Mouse (Mus musculus) telencephalon, adult 2 months (tissue): ENCODE measurements around the gene Arl15.

Source experiments
- DNase-seq: peaks from one replicate; pipeline ENCODE4 v3.0.0-alpha.2; 2011; ENCODE audit warnings: low read depth, low spot score

The Arl15 gene

DNA sequence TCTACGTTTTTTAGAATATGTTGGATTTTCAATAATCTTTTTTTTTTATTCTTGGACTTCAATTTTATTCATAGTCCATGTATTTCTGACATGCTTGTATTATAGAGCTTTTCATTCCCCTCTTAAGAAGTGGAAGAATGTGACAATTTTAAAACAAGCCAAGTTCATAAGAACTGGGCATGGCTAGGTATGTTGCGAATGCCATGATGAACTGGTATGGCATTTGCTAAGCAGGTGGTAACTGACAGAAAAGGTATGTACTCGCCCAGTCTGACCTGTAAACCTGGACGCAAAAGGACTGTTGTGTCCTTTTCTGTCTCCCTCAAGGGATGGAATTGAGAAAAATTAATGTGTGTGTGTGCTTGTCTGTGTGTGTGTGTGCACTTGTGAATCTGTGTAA, 190.2 kb downstream of the Arl15 start:
- no peak for DNase-seq

DNA sequence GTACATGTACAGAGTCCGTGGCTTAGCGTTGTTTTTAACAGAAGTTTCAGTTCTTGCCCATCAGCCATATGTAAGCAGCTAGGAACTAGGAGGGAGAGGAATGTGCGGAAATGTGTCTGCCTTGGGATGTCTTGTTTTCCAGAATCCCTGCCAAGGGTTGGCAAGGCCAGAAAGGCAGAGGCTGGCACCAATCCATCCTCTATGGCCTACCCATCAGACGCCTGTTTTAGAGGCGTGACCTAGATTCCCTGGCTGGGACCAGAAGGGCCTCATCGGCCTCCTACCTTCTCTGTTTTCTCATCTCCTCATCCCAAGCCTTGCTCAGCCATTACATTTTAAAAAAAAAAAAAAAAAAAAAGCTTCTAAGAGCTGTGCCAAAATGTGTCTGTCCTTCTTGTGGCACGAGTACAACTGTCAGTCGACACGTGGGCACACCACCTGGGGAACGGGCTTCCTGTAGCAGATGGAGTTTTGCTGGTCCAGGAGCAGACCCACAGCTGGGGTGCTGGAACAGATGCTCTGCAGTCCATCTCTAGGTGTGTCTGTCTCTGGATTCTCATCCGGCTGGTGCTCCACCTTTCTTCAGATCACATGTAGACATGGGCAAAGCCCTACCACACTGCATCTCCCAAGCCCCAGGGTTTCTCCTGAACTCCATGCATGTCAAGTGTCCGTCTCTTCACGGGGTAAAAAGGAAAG, 192.7 kb downstream of the Arl15 start:
- no peak for DNase-seq

DNA sequence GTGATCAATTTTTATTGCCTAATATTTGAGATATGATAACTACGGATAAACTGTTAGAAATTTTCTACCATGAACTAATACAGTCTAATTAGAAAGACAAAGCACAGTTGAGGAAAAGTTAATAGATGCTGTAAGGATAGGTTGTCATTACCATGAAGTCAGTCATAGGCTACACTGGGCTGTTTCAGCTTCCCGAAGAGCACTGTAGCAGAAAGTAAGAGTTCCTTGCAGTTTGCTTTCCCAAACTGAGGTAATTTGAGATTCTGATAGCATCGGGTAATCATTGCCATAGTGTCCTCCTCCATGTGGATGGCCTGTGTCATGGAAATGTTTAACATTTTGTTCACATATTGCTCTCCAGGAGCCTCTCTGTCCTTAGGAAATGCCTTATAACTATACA, 195.9 kb downstream of the Arl15 start:
- DNase-seq = no peak

DNA sequence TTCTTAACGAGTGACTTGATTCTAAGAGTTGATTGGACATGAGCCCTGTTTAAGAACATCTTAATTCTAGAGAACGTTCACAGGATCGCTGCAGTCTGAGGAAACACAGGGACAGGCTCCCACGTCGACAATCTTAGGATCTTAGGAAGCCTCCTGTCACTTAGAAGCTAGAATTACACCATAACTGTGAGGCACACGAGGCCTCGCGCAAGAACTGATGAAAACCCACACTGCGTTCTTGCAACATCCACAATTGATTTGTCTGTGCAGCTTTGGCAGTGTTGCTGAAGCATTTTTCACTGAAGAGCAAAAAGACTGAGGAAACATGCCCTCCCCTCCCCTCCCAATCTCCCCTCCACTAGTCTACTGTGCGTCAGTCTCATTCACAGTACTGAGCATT, 196.4 kb downstream of the Arl15 start:
- peak; percentile 21 for DNase-seq

DNA sequence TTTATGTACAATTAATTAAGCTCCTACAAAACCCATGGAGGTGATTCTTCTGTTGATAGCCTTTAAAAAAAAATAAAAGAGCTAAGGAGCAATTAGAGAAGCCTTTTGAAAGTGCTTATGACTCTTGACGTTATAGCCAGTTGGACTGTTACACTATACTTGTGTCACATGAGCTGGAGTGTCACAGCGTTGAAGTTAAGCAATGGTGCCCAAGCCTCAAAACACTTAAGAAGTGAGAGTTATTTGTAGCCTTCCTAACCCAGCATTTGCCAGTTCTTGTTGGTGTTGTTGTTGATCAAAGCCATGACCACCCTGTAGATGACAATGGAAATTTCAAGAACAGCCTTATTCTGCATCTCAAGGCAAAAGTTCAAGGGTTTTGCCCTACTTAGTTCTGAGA, 198.8 kb downstream of the Arl15 start:
- DNase-seq = no peak

DNA sequence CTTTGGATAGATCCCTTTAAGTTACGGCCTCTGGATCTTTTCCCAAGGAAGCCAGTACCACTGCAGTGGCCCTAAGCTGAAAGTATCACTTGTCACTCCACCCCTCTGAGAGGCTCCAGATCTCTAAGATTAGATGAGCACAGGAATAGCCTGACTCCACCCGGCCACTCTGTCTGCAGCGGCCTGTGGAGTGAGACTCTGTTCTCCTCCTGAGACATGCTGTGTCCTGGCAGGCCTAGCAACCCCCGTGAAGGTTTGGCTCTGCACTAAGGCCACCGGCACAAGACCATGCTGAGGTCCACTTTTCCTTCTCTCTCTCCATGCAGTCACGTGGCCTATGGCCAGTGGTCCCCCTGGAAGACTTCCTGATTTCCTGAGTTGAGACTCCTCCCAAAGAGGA, 200.3 kb downstream of the Arl15 start:
- DNase-seq = no peak

DNA sequence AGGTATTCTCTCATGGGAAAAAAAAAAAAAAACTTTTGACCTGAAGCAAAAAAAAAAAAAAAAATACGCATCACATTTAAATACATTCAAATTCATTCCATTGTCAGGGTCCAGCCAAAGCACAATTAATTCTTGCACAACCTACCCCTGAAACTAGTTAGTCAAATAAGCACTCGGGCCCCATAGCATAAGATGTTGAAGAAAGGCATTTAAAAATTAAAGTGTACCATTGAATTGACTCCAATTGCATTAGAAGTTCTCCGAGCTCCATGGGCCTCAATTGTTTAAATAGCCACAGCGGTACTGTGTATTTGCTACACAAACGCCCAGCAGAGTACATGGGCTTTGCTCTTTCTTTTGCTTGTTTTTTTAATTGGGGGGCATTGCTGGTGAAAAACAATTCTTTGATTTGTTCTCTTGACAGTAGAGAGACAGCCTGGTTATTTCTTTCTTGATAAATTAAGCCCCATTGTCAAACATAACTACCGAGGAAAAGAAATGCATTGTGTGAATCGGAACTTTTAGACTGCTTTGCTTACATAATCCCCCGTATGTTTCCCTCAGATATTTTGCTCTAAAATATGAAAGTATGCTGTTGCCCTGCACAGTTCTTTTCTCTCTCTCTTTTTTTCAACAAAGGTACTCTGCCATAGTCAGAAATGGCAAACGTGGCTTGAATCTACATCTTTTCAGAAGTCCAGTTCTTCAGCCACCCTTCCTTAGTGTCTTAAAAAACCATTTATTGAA, 201.4 kb downstream of the Arl15 start:
- no peak for DNase-seq

DNA sequence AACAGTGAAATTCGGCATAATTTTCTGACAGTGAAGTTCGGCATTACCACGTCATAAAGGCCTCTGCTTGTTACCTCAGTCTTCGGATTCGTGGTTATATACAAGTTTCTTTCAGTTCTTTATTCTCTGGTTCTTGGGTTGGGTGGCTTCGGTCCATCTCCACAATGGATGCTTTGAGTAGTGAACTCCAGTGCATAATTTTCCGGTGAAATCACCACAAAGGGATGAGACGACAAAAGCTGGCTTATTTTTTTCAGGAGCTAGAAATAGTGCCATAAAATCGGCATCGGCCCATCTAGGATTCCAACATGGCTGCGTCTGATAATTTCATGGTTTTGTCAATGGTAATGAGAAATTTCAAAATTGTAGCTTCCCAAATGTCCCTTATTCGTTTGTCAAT, 204.5 kb downstream of the Arl15 start:
- DNase-seq = no peak

DNA sequence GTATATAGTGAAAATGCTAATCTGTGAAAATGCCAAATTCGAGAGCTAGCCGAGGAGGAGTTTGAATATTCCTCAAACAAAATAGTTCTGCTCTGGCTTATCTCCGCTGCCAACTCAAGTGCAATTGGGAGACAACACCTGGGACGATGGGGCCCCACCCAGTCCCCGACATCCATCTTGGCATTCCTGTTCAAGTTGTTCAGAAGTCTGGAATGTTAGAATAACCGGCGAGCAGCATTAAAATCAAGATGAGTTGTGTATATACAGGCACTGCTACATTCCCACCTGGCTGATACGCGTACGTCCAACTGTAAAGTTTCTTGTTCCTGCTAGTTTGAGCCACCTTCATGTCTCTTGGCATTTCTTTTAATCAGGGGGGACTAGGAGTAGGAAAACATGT, 209.2 kb downstream of the Arl15 start:
- DNase-seq = no peak

DNA sequence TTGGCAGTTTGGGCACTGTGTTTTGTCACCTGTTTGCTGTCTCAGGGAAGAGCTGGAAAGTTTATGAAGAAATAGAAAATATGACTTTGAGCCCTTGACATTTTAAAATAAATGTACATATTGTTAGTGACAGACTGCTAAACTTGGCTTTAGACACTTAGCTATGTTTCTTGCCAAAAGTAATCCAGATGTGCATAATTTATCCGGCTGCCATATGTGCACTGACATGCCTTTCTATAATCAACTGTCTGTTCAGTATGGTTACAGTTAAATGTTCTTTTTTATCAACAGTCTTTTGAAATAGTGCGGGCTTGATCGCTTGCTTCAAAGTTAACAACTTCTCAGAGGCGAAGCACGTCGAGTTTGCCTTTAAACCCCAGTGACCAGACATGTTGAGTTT, 209.9 kb downstream of the Arl15 start:
- DNase-seq = no peak

DNA sequence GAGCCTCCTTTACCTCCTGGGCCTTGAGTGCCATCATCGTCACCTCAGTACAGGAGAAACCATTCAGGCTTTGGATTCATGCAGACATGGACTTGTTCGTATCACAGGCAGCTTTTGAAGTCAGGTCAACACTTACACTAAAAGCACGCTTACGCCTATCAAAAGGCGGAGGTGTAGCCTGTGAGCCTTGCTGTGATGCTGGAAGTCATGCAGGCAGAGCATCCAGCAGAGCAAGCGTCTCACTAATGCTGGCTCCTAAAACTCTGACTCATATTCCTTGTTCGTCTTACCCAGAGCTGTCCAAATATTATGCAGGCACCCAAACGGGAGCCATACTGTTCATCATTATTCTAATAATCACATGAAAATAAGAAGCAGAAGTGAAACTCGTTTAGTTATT, 215.5 kb downstream of the Arl15 start:
- peak; percentile 22 for DNase-seq

DNA sequence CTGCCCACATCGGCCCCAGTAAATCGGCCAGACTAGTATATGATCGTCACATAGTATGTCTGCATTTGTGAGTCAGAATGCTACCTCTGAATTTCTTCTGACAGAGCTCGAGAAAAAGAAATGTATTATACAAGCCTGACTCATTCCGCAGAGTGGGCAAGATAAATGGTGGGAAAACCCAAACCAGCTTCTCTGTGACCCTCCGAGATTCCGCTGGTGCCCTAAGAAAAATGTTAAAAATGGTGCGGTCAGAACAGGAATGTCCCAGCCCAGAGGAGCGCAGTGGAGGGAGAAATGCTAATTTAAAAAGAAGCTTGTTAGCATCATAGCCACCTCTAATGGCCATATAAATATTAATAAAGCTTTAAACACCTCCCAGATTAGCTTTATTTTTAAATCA, 216.2 kb downstream of the Arl15 start:
- DNase-seq = no peak

DNA sequence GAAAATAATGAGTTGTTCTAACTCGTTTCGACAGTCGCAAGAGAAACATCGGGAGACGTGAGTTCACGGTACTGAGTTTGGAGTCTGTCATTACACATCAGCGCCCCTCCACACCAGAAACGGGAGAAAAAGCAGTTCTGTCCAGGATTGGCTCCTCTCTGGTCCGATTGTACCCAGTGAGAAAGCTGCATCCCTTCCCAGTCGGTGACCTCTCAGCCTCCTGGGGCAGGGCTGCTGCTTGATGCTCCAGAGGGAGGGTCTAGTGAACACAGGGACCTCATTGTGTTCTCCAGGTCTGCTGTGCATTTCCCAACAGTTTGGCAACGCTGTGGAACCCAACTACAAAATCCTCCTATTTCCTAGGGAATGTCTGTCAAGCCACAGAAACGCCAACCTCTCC, 216.7 kb downstream of the Arl15 start:
- no peak for DNase-seq

DNA sequence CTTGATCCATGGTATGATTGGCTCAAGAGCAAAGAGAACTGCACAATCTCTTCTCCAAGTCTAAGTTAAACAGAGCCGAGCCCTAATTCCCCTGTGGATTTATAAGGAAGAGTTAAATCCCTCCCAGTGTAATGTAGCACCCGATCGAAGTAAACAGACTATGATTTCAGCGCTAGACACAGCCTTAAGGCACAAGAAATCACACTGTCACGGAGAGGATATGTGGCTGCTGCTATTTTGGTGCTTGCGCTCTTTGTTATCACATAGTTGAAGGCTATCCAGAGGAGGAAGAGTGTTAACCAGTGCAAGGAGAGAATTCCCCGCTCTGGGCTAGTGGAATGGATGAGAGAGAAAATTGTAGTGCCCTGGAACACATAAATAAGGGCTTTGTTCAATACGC, 223.6 kb downstream of the Arl15 start:
- DNase-seq = no peak

DNA sequence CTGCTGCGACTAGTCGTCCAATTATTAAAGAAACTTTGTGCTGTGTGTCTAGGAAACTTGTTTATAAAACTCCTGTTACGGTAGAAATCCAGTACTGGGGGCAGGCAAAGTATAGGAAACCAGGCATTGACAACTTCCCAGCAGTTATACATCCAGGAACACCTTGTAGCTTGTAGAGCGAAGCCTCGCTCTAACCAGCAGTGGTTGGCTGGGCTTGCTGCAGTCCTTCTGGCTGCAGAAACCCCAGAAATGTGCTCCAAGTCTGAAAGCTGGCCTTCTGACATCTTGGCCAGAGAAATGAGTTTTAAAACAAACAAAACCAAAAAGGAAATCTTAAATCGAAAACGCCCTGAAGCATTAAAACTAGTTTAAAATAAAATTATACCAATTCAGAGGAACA, 229.2 kb downstream of the Arl15 start:
- no peak for DNase-seq

DNA sequence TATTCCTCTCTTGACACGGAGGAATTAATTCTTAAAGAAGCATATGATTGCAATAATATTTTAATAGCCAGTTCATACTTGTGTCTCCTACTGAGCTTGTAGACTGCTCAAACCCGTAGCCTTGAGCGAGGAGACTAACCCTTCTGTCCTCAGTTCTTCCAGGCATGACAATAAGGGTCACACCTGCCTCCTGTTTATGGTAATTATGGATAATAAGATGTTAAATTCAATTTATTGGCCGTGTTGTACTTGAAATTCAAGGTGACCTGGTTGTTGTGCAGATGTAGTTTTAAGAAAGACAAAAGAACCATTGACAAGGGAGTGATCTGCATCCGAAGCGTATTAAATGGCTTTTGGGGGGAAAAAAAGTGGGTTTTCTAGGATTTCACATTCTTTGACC, 232.0 kb downstream of the Arl15 start:
- DNase-seq = no peak

DNA sequence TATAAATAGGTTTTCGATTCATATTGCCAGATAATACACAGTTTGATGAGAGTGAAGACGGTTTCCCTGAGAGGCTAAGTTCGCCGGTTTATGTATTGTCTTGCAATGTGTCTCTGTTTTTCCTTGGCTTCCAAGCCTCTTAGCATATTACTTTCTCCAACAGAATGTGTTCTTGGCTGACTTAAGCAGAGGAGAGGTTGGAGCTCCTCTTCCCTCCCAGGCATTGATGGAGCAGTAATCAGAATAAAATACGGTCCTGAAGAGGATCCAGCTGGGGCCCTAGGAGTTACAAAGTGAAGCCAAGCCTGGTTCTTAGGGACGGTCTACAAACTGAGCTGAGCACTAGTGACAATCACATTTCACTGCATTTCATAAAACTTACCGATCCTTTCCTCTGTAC, 232.4 kb downstream of the Arl15 start:
- no peak for DNase-seq

DNA sequence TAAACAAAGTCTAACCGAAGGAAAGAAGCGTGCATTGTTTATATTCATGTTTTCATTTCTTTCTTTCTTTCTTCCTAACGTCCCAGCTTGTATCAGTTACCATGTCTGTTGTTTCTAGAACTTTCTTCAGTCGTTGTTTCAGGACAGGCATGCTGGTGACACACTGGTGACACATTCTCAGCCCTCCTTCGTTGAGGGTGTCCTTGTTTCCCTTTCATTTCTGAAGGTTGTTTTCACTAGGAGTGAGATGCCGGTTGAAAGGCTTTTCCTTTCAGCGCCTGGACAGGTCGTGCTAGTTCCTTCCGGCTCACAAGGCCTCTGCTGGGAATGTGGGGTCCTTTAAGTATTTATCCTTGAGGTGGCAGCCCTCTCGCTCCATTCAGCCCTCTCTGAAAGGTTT, 253.8 kb downstream of the Arl15 start:
- DNase-seq = no peak

DNA sequence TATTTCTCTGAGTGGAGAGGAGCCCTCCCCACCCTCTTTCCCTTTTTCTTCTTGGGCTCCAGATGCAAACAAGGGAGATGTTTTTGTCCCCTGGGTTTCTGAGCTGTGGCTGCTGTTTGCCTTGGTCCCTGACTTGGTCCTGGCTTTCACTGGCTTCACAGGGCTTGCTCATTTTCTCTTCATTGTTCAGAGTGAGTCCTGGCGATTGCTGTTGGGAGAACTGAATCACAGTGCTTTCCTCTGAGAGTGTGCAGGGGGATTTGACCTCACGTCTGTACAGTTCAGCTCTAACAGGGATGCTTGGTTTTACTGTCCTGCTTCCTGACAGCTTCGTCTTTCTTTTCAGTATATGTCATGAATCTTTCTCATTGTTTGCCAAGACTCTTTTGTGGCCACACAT, 254.4 kb downstream of the Arl15 start:
- no peak for DNase-seq

DNA sequence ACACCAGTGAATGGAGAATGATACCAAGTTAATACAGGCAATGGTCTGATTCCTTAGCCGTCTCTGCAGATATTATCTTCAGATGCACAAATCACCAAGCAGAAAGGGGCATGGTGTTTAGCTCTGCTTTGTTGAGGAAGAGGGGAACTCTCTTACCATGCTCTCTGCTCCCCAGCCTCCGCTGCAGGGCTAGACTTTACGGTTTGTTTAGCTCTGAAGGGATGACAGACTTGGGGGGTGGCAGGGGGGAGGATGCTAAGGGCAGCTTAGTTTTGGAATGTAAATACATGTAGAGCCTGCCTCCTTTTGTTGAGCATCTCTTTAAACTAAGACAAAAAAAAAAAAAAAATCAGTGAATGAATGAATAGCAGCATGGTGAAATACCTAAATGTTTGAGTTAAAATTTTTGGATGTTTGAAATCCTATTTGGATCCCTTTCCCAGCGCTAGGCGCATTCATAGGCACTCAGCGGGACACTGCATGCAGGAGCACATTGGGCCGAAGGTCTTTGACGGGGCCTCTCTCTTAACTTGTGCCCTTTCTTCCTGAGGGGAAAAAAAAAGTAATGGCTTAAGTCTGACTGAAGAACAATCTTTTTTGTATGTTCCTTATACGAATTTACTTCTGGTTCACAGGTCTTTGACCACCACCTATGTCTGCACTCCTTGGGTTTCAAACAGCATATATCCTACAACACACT, 257.0 kb downstream of the Arl15 start:
- DNase-seq = no peak

DNA sequence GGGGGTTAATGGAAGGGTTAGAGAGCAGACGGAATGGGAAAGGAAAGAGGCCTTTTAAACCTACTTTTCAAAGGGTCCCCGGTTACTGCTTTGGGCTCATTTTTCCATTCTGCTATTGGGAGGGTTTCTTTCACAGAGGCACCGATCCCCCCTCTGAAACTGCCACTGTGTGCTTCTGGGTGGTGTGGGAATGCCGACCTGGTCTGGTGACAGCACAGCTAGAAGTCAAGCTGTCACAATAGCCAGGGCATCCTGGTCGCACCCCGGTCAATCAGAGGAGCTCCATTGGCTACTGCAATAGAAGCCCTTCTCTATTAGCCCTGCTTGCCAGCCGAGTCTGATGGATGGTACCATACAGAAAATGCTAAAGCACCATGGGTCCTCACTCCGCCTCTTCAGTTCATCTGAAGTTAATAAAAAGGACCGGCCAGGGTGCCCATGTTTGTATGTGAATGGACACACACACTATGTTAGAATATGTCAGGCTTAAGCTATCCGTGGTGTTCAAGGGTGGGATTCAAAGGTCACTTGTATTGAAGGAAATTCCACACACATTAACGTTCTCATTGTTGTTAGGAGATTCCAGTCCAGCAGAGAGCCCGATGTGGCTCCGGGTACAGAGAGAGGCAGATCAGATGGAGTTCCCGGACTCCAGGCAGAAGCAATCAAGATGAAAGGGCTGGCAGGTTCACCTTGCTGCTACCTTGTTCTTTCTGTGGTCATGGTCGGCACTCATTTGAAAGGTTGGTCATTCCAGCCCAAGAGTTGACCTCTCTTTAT, 258.3 kb downstream of the Arl15 start:
- no peak for DNase-seq

DNA sequence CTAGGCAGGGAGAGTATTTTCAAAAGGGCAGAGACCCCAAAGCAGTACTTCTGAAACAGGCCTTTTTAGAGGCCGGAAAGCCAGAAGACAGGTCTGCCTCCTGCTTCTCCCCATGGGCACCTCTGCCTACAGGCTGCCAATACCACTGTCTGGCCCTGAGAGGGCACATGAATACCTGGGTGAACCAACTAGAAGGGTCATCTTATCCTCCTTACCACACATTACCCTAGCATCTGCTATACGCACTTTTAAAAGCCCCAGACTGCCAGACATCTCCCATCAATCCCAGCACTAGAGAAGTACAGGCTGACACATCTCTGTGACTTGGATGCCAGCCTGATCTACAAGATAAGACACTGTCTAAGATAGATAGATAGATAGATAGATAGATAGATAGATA, 259.0 kb downstream of the Arl15 start:
- DNase-seq = no peak
